Mouse (Mus musculus): ENCODE data around the gene Tars2. TPM values are rescaled to one million over a fixed set of nuclear protein-coding genes. Genes with fewer than 3 reads are reported as not detected.
"Not testable (repeated sequence)": the region's sequence is repeated elsewhere in the genome, so short reads cannot be mapped to it uniquely, and the experiment has no call there.

Gene Tars2
- 40.1 and 44.5 TPM in 2 replicates for polyA plus RNA-seq (2014; fragmentation: Nextera tagmentation; extraction: Ambion mirVana)

DNA sequence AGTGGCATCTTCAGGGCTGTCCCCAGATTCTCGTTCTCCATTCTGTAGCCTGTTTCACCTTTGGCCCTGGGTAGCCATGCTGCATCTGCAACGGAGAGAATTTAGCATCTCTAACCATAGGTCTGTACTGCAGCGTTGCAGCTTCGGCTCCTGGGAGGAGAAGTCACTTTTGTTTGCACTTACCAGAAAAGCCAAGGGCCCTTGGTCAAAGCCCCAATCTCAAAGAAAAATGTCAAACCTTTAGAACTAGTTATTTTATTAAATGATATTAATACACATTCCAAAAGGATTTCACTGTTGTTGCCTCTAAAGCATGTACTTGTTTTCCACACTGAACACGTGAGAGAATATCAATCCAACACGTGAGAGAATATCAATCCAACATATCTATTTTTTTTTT is at the start of gene Tars2:
Gene Tars2 (minus strand): TSS at position 101 of the 400 bp plus-strand sequence.
- H3K27ac ChIP-seq (replicated peaks; ENCODE audit: low read depth, low read length) = no peak within 1 kb of the TSS
- H3K4me2 ChIP-seq (ENCODE audit: low read depth, low read length) = no peak within 1 kb of the TSS
- H3K36me3 ChIP-seq (ENCODE audit: control insufficient read depth, insufficient read depth, low read length) = peaks cover 32% of the 10 kb centered on the region
- no peak within 1 kb of the TSS for H3K4me3 ChIP-seq (ENCODE audit: low read depth, low read length)
- no peak for DNase-seq (ENCODE audit: low spot score)
- no peaks in the 10 kb centered on the region for H3K9me3 ChIP-seq (ENCODE audit: control insufficient read depth, low read length)
- H3K27me3 ChIP-seq (replicated peaks; ENCODE audit: control insufficient read depth, insufficient read depth, low read length) = no peaks in the 10 kb centered on the region
- H3K4me1 ChIP-seq (ENCODE audit: control insufficient read depth, insufficient read depth, low read length) = no peaks in the 10 kb centered on the region
- no peak within 1 kb of the TSS for H3K9ac ChIP-seq (ENCODE audit: low read depth, low read length)
- no peak for ATAC-seq (ENCODE audit: low read depth)
- WGBS = 91% methylated on average over 6 of the region's 6 CpGs

GRCm38 (mm10) chr3:95808384-95808783 is 48.4 kb upstream of the Tars2 start:
- no peak overlapping the region for H3K4me2 ChIP-seq (ENCODE audit: low read depth, low read length)
- ATAC-seq (ENCODE audit: low read depth) (no peak), DNase-seq (ENCODE audit: low spot score) (no peak)
- H3K4me3 ChIP-seq (ENCODE audit: low read depth, low read length) = no peak overlapping the region
- H3K27ac ChIP-seq (replicated peaks; ENCODE audit: low read depth, low read length) = no peak overlapping the region
- WGBS = 56% methylated on average over 2 of the region's 2 CpGs
- H3K36me3 ChIP-seq (ENCODE audit: control insufficient read depth, insufficient read depth, low read length) = peaks cover 23% of the 10 kb centered on the region
- no peaks in the 10 kb centered on the region for H3K4me1 ChIP-seq (ENCODE audit: control insufficient read depth, insufficient read depth, low read length)
- no peaks in the 10 kb centered on the region for H3K9me3 ChIP-seq (ENCODE audit: control insufficient read depth, low read length)
- H3K9ac ChIP-seq (ENCODE audit: low read depth, low read length) = no peak overlapping the region
- no peaks in the 10 kb centered on the region for H3K27me3 ChIP-seq (replicated peaks; ENCODE audit: control insufficient read depth, insufficient read depth, low read length)

GRCm38 (mm10) chr3:95807630-95808029 is 47.6 kb upstream of the Tars2 start:
- ATAC-seq (ENCODE audit: low read depth); DNase-seq (ENCODE audit: low spot score); H3K4me3 ChIP-seq (ENCODE audit: low read depth, low read length); H3K4me2 ChIP-seq (ENCODE audit: low read depth, low read length); H3K4me1 ChIP-seq (ENCODE audit: control insufficient read depth, insufficient read depth, low read length); H3K27me3 ChIP-seq (replicated peaks; ENCODE audit: control insufficient read depth, insufficient read depth, low read length); H3K9me3 ChIP-seq (ENCODE audit: control insufficient read depth, low read length); H3K27ac ChIP-seq (replicated peaks; ENCODE audit: low read depth, low read length); H3K9ac ChIP-seq (ENCODE audit: low read depth, low read length): not testable (repeated sequence)
- 97% methylated on average over 3 of the region's 6 CpGs for WGBS
- H3K36me3 ChIP-seq (ENCODE audit: control insufficient read depth, insufficient read depth, low read length) = peaks cover 23% of the 10 kb centered on the region

- no peak overlapping the region for H3K4me3 ChIP-seq (ENCODE audit: low read depth, low read length)
- DNase-seq (ENCODE audit: low spot score) = no peak
- H3K27me3 ChIP-seq (replicated peaks; ENCODE audit: control insufficient read depth, insufficient read depth, low read length) = no peaks in the 10 kb centered on the region
- H3K4me1 ChIP-seq (ENCODE audit: control insufficient read depth, insufficient read depth, low read length) = no peaks in the 10 kb centered on the region
- ATAC-seq (ENCODE audit: low read depth) = no peak
- no peaks in the 10 kb centered on the region for H3K9me3 ChIP-seq (ENCODE audit: control insufficient read depth, low read length)
- no peak overlapping the region for H3K9ac ChIP-seq (ENCODE audit: low read depth, low read length)
- H3K27ac ChIP-seq (replicated peaks; ENCODE audit: low read depth, low read length) = no peak overlapping the region
- 90% methylated on average over 1 of the region's 1 CpGs for WGBS
- peaks cover 17% of the 10 kb centered on the region for H3K36me3 ChIP-seq (ENCODE audit: control insufficient read depth, insufficient read depth, low read length)
- H3K4me2 ChIP-seq (ENCODE audit: low read depth, low read length) = no peak overlapping the region
These were observed 46.7 kb upstream of the Tars2 start for GRCm38 (mm10) chr3:95806677-95807076.

- WGBS = 96% methylated on average over 4 of the region's 4 CpGs
These were observed 43.8 kb upstream of the Tars2 start for GRCm38 (mm10) chr3:95803851-95804250.

DNA sequence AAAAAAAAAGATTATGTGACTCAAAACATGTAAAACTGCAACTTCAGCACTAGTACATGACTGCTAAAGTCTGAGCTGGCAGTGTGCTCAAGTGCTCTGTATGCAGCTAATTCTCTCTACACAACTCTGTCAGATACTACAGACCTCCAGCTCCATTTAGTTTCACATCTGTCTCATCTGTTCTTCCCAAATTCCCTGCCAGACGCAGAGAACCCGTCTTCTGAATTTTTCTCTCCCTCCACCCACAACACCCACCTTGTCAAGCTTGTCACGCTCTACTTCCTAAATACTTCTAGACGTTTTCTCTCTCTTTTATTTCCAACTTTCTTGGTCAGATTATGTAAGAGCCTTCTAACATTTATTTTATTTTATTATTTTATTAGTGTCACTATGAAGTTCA is 38.8 kb upstream of the Tars2 start:
- no peak overlapping the region for H3K4me3 ChIP-seq (ENCODE audit: low read depth, low read length)
- H3K36me3 ChIP-seq (ENCODE audit: control insufficient read depth, insufficient read depth, low read length) = no peaks in the 10 kb centered on the region
- no peaks in the 10 kb centered on the region for H3K4me1 ChIP-seq (ENCODE audit: control insufficient read depth, insufficient read depth, low read length)
- no peak overlapping the region for H3K9ac ChIP-seq (ENCODE audit: low read depth, low read length)
- H3K4me2 ChIP-seq (ENCODE audit: low read depth, low read length) = no peak overlapping the region
- H3K27ac ChIP-seq (replicated peaks; ENCODE audit: low read depth, low read length) = no peak overlapping the region
- DNase-seq (ENCODE audit: low spot score) (no peak), ATAC-seq (ENCODE audit: low read depth) (no peak)
- H3K27me3 ChIP-seq (replicated peaks; ENCODE audit: control insufficient read depth, insufficient read depth, low read length) = no peaks in the 10 kb centered on the region
- no peaks in the 10 kb centered on the region for H3K9me3 ChIP-seq (ENCODE audit: control insufficient read depth, low read length)
- WGBS = 77% methylated on average over 4 of the region's 4 CpGs

More at GRCm38 (mm10) chr3:95803851-95804250, 43.8 kb upstream of the Tars2 start:
- no peaks in the 10 kb centered on the region for H3K4me1 ChIP-seq (ENCODE audit: control insufficient read depth, insufficient read depth, low read length)
- H3K4me3 ChIP-seq (ENCODE audit: low read depth, low read length) = no peak overlapping the region
- H3K27me3 ChIP-seq (replicated peaks; ENCODE audit: control insufficient read depth, insufficient read depth, low read length) = no peaks in the 10 kb centered on the region
- H3K9ac ChIP-seq (ENCODE audit: low read depth, low read length) = no peak overlapping the region
- no peaks in the 10 kb centered on the region for H3K9me3 ChIP-seq (ENCODE audit: control insufficient read depth, low read length)
- ATAC-seq (ENCODE audit: low read depth) (no peak), DNase-seq (ENCODE audit: low spot score) (no peak)
- no peak overlapping the region for H3K27ac ChIP-seq (replicated peaks; ENCODE audit: low read depth, low read length)
- H3K36me3 ChIP-seq (ENCODE audit: control insufficient read depth, insufficient read depth, low read length) = peaks cover 17% of the 10 kb centered on the region
- no peak overlapping the region for H3K4me2 ChIP-seq (ENCODE audit: low read depth, low read length)

DNA sequence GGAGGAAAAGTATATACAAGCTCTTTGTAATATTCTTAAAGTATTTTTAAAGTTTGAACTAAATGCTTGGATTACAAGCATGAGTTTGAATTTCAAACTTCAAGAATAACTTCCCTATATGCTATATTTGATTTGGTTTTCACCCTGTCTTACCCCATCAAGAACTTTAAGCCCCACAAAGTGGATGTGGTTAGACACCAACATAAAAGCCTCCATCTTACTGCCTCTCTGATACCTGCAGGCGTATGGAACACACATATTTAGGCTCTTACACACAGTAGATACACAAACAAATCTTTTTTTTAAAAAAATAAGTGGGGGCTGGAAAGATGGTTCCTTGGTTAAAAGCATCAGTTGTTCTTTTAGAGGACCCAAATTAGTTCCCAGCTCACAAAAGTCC is 34.3 kb upstream of the Tars2 start:
- no peak overlapping the region for H3K4me2 ChIP-seq (ENCODE audit: low read depth, low read length)
- no peak for DNase-seq (ENCODE audit: low spot score)
- H3K9me3 ChIP-seq (ENCODE audit: control insufficient read depth, low read length) = no peaks in the 10 kb centered on the region
- WGBS = 70% methylated on average over 1 of the region's 1 CpGs
- H3K4me1 ChIP-seq (ENCODE audit: control insufficient read depth, insufficient read depth, low read length) = no peaks in the 10 kb centered on the region
- H3K9ac ChIP-seq (ENCODE audit: low read depth, low read length) = no peak overlapping the region
- H3K4me3 ChIP-seq (ENCODE audit: low read depth, low read length) = no peak overlapping the region
- 0 out of 2 replicates have a peak, but pooled peaks cover 2% of the 10 kb centered on the region for H3K36me3 ChIP-seq (ENCODE audit: control insufficient read depth, insufficient read depth, low read length)
- ATAC-seq (ENCODE audit: low read depth) = no peak
- H3K27me3 ChIP-seq (replicated peaks; ENCODE audit: control insufficient read depth, insufficient read depth, low read length) = no peaks in the 10 kb centered on the region
- H3K27ac ChIP-seq (replicated peaks; ENCODE audit: low read depth, low read length) = no peak overlapping the region

DNA sequence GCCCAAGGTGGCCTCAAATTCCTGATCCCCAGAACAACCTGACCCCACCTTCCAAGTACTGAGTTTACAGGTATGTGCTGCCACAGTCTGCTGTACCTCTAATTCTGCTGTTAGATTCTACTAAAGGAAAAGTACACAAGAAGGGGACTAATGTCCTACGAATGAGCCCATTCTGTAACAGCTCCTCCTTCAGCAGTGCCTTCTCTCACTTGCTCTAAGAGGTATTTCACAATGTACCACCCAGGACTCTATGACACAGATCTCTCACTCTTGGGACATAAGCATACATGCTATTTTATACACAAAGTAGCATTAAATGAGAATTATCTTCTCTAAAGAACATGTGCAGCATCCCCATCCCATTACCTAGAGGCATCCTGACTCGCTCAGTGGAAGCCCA is 33.7 kb upstream of the Tars2 start:
- no peak for DNase-seq (ENCODE audit: low spot score)
- H3K27me3 ChIP-seq (replicated peaks; ENCODE audit: control insufficient read depth, insufficient read depth, low read length) = no peaks in the 10 kb centered on the region
- WGBS = 74% methylated on average over 2 of the region's 2 CpGs
- H3K4me2 ChIP-seq (ENCODE audit: low read depth, low read length) = no peak overlapping the region
- ATAC-seq (ENCODE audit: low read depth) = 0 out of 2 replicates have a peak, but pooled peaks have one; percentile 9
- no peaks in the 10 kb centered on the region for H3K9me3 ChIP-seq (ENCODE audit: control insufficient read depth, low read length)
- H3K27ac ChIP-seq (replicated peaks; ENCODE audit: low read depth, low read length) = no peak overlapping the region
- no peak overlapping the region for H3K4me3 ChIP-seq (ENCODE audit: low read depth, low read length)
- no peak overlapping the region for H3K9ac ChIP-seq (ENCODE audit: low read depth, low read length)
- no peaks in the 10 kb centered on the region for H3K4me1 ChIP-seq (ENCODE audit: control insufficient read depth, insufficient read depth, low read length)
- H3K36me3 ChIP-seq (ENCODE audit: control insufficient read depth, insufficient read depth, low read length) = 0 out of 2 replicates have a peak, but pooled peaks cover 6% of the 10 kb centered on the region

DNA sequence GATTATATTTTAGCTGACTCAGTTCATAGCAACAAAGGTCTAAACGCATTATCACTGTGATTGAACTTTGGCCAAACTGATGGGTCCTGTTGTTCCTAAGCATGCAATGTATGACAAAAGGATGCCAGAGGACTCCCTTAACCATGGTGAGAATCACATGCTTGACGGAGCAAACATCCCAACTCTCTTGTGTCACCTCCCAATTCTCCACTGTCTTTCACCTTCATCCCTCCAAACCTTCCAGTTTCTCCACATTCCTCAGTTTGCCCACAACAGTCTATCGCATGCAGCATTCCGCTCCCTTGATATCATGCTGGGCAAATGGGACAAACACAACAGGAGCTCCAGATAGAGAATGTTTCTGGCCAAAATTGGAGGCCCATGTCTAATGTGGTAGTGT is 25.5 kb upstream of the Tars2 start:
- Histone ChIP-seq H3K36me3 (ENCODE audit: control insufficient read depth, insufficient read depth, low read length) (peaks cover 77% of the 10 kb centered on the region), H3K9ac (ENCODE audit: low read depth, low read length) (no peak overlapping the region)

More for the DNA sequence above, 25.5 kb upstream of the Tars2 start:
- Histone ChIP-seq H3K4me2 (ENCODE audit: low read depth, low read length) (no peak overlapping the region), H3K4me1 (ENCODE audit: control insufficient read depth, insufficient read depth, low read length) (no peaks in the 10 kb centered on the region), H3K9me3 (ENCODE audit: control insufficient read depth, low read length) (no peaks in the 10 kb centered on the region), H3K4me3 (ENCODE audit: low read depth, low read length) (no peak overlapping the region), H3K27ac (replicated peaks; ENCODE audit: low read depth, low read length) (no peak overlapping the region), H3K27me3 (replicated peaks; ENCODE audit: control insufficient read depth, insufficient read depth, low read length) (no peaks in the 10 kb centered on the region)
- no peak for ATAC-seq (ENCODE audit: low read depth)
- WGBS = 87% methylated on average over 4 of the region's 4 CpGs
- DNase-seq (ENCODE audit: low spot score) = no peak
